ENCODE assay signal across 26 mouse cellular contexts in the genomic region with DNA sequence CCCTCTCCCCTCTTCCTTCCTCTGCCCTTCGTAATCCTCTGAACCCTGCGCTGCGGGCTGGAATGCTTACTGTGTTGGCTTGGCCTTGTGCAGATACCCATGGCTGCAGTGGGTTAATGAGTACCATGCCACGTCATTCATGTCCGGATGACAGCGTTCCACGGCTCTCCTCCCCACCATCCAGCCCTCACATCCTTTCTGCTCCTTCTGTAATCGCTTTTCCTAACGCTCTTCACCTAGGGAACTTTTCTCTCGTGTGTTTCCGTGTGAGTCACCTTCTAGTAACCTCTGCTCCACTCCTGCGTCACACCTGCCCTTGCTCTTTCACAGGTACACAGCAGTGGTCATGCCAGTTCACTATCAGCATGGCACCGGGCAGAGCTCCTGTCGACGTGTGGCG. TPM values are rescaled to one million over a fixed set of nuclear protein-coding genes. Genes with fewer than 3 reads are reported as not detected.
DNase-seq lines count a peak whose midpoint lies in the region; ATAC-seq lines count a peak whose summit lies in the region.
"Had no signal": no experiment of that assay in that cellular context is flagged by ENCODE, and none has a peak within 500 bp of the region (broad histone marks: within the 10 kb centered on the region; RNA-seq: fewer than 3 reads in every experiment).

No protein-coding gene starts in this region.

- H3K4me3 ChIP-seq in intestine, embryonic 16.5 days (ENCODE audit: low read length) = no peak overlapping the region
- H3K4me3 ChIP-seq: embryonic facial prominence, embryonic 12.5 days; erythroblast, embryonic 14.5 days; heart, embryonic 10.5 days; hindbrain, embryonic 13.5 days; limb, embryonic 12.5 days; liver, embryonic 13.5 days; stomach, embryonic 15.5 days had no signal

- no peaks in the 10 kb centered on the region for H3K9me3 ChIP-seq in intestine, embryonic 16.5 days (ENCODE audit: control insufficient read depth, low read length)
- H3K9me3 ChIP-seq: embryonic facial prominence, embryonic 12.5 days; heart, embryonic 10.5 days; hindbrain, embryonic 13.5 days; limb, embryonic 12.5 days; liver, embryonic 13.5 days; stomach, embryonic 15.5 days had no signal

- no peaks in the 10 kb centered on the region for H3K36me3 ChIP-seq in intestine, embryonic 16.5 days (ENCODE audit: control insufficient read depth, insufficient read depth, low read length)
- H3K36me3 ChIP-seq: embryonic facial prominence, embryonic 12.5 days; heart, embryonic 10.5 days; hindbrain, embryonic 13.5 days; limb, embryonic 12.5 days; liver, embryonic 13.5 days; stomach, embryonic 15.5 days had no signal

- no peak overlapping the region for H3K9ac ChIP-seq in intestine, embryonic 16.5 days (ENCODE audit: low read depth, low read length)
- H3K9ac ChIP-seq: embryonic facial prominence, embryonic 12.5 days; hindbrain, embryonic 13.5 days; limb, embryonic 12.5 days; liver, embryonic 13.5 days; lung, embryonic 14.5 days; stomach, embryonic 15.5 days had no signal

- no peak overlapping the region for H3K27ac ChIP-seq in intestine, embryonic 16.5 days (ENCODE audit: low read length)
- H3K27ac ChIP-seq: embryonic facial prominence, embryonic 12.5 days; heart, embryonic 10.5 days; hindbrain, embryonic 13.5 days; limb, embryonic 12.5 days; liver, embryonic 13.5 days; stomach, embryonic 15.5 days had no signal

- WGBS in intestine, embryonic 16.5 days = 63% methylated on average over 16 of the region's 16 CpGs

- ATAC-seq in intestine, embryonic 16.5 days = peak; percentile 59
- ATAC-seq: activated CD4-positive, CD25-positive, alpha-beta regulatory T cell, adult 4 months; forebrain, embryonic 14.5 days had no signal

- peak; percentile 17 for DNase-seq in kidney, adult 8-10 months
- DNase-seq in kidney, postnatal 14 days = peak; percentile 10
- peak; percentile 7 for DNase-seq in yolk sac, embryonic 10.5 days (ENCODE audit: low spot score)
- no peak for DNase-seq in cerebellum, postnatal 4 days (ENCODE audit: low spot score in 2 of 2)
- no peak for DNase-seq in retina, postnatal 1 day
- DNase-seq in natural killer cell, adult 2 months (ENCODE audit: low spot score in 2 of 2) = no peak
- DNase-seq: adrenal gland, postnatal 10 days; cerebellum, adult 9-10 months; liver, embryonic 13.5 days; lung, embryonic 14.5 days; lung, postnatal 4 days had no signal

- no peak overlapping the region for H3K4me2 ChIP-seq in intestine, embryonic 16.5 days (ENCODE audit: low read depth, low read length)
- H3K4me2 ChIP-seq: embryonic facial prominence, embryonic 12.5 days; hindbrain, embryonic 13.5 days; limb, embryonic 12.5 days; liver, embryonic 13.5 days; lung, embryonic 14.5 days; midbrain, embryonic 11.5 days; stomach, embryonic 15.5 days had no signal

- no peaks in the 10 kb centered on the region for H3K27me3 ChIP-seq in intestine, embryonic 16.5 days (replicated peaks; ENCODE audit: control insufficient read depth, insufficient read depth, low read length)
- H3K27me3 ChIP-seq: embryonic facial prominence, embryonic 12.5 days; hindbrain, embryonic 13.5 days; liver, embryonic 13.5 days; stomach, embryonic 15.5 days had no signal

- no peaks in the 10 kb centered on the region for H3K4me1 ChIP-seq in intestine, embryonic 16.5 days (ENCODE audit: control insufficient read depth, insufficient read depth, low read length)
- H3K4me1 ChIP-seq: embryonic facial prominence, embryonic 12.5 days; hindbrain, embryonic 13.5 days; limb, embryonic 12.5 days; liver, embryonic 13.5 days; stomach, embryonic 15.5 days had no signal

RNA-seq across cellular contexts. Expression of a gene that starts 53.2 kb away (rescaled TPM):
- not detected in 2 replicates for polyA plus RNA-seq in intestine, embryonic 16.5 days (2015; fragmentation: Nextera tagmentation; extraction: Ambion mirVana)
- polyA plus RNA-seq: activated CD4-positive, CD25-positive, alpha-beta regulatory T cell, adult 4 months; embryonic facial prominence, embryonic 12.5 days; erythroblast, embryonic 14.5 days; heart, embryonic 10.5 days; heart, postnatal 0 days; hindbrain, embryonic 13.5 days; limb, embryonic 12.5 days; liver, embryonic 13.5 days; lung, embryonic 14.5 days; midbrain, embryonic 11.5 days; neural tube, embryonic 14.5 days; spleen, adult 2 months; thymus, postnatal 0 days; urinary bladder, adult 2 months had no signal

Comparison
In these comparisons a context has a peak if more than half of its experiments do, and no peak if none do; other contexts are left out.
1. DNase-seq: peak in kidney, adult 8-10 months (2 of 2), kidney, postnatal 14 days (single experiment) and yolk sac, embryonic 10.5 days (single experiment); none in cerebellum, postnatal 4 days (0 of 2), retina, postnatal 1 day (single experiment) and natural killer cell, adult 2 months (0 of 2).